Mouse (Mus musculus) MEL (cell line): Measurements from ENCODE around the gene Pdss2. TPM values are rescaled to one million over a fixed set of nuclear protein-coding genes. Genes with fewer than 3 reads are reported as not detected.

Experiments
- DNase-seq: peaks from one replicate; pipeline ENCODE4 v3.0.0; 2011; ENCODE audit warnings: low read depth, low spot score
- H3K27ac ChIP-seq: 2 replicates; pipeline ENCODE4 v1.5.1; 2012; ENCODE audit warnings: low read depth, mild to moderate bottlenecking, control low read depth, low read length, moderate library complexity; ENCODE audit not compliant: control insufficient read depth
- H3K27me3 ChIP-seq, 2 experiments: fragments of 150-350 bp in 1 of 2; sonication (generic) in 1 of 2; 2 replicates each; pipeline ENCODE4 v1.6.1; 2012; ENCODE audit warnings: low read length in 2 of 2, mild to moderate bottlenecking in 2 of 2, improper control_type of control experiment in 1 of 2, moderate library complexity in 1 of 2; ENCODE audit not compliant: insufficient read depth in 2 of 2, control insufficient read depth in 1 of 2
- H3K36me3 ChIP-seq, 2 experiments: 2 replicates each; pipeline ENCODE4 v1.6.1; 2012 to 2014; ENCODE audit warnings: low read length in 2 of 2, improper control_type of control experiment in 1 of 2, inconsistent platforms in 1 of 2, mild to moderate bottlenecking in 1 of 2; ENCODE audit not compliant: insufficient read depth in 2 of 2, control insufficient read depth in 1 of 2
- H3K4me1 ChIP-seq, 2 experiments: fragments of 150-350 bp in 1 of 2; sonication (generic) in 1 of 2; 2 replicates each; pipeline ENCODE4 v1.6.1; 2012; ENCODE audit warnings: low read length in 2 of 2, improper control_type of control experiment in 1 of 2, mild to moderate bottlenecking in 1 of 2; ENCODE audit not compliant: insufficient read depth in 2 of 2, control insufficient read depth in 1 of 2
- H3K4me3 ChIP-seq, 2 experiments: fragments of 150-350 bp in 1 of 2; sonication (generic) in 1 of 2; 2 replicates each; pipeline ENCODE4 v1.5.1; 2012; ENCODE audit warnings: low read depth in 2 of 2, low read length in 2 of 2, mild to moderate bottlenecking in 2 of 2, moderate library complexity in 2 of 2, control low read depth in 1 of 2, improper control_type of control experiment in 1 of 2; ENCODE audit not compliant: control insufficient read depth in 1 of 2, insufficient read depth in 1 of 2
- H3K79me2 ChIP-seq: 2 replicates; pipeline ENCODE4 v1.6.1; 2012; ENCODE audit warnings: mild to moderate bottlenecking, low read length, moderate library complexity; ENCODE audit not compliant: control insufficient read depth, poor library complexity, insufficient read depth
- H3K9ac ChIP-seq: 2 replicates; pipeline ENCODE4 v1.6.1; 2012; ENCODE audit warnings: low read depth, mild to moderate bottlenecking, control low read depth, low read length, moderate library complexity; ENCODE audit not compliant: control insufficient read depth, poor library complexity, severe bottlenecking
- H3K9me3 ChIP-seq: fragments of 150-350 bp; sonication (generic); replicated peaks from 2 replicates; pipeline ENCODE4 v1.6.1; 2012; ENCODE audit warnings: mild to moderate bottlenecking, low read length, improper control_type of control experiment, moderate library complexity; ENCODE audit not compliant: insufficient read depth
- CHD1 ChIP-seq: IDR thresholded peaks from 2 replicates; pipeline ENCODE4 v1.6.1; 2012; ENCODE audit warnings: low read depth, mild to moderate bottlenecking, inconsistent platforms, low read length, improper control_type of control experiment
- CHD2 ChIP-seq: IDR thresholded peaks from 2 replicates; pipeline ENCODE4 v1.6.1; 2011; ENCODE audit warnings: low read length, improper control_type of control experiment
- E2F4 ChIP-seq: IDR thresholded peaks from 2 replicates; pipeline ENCODE4 v1.6.1; 2011; ENCODE audit warnings: low read depth, low read length, improper control_type of control experiment, borderline replicate concordance
- GABPA ChIP-seq: IDR thresholded peaks from 2 replicates; pipeline ENCODE4 v1.6.1; 2012; ENCODE audit warnings: low read depth, mild to moderate bottlenecking, inconsistent platforms, low read length, improper control_type of control experiment, moderate library complexity
- GATA1 ChIP-seq: IDR thresholded peaks from 2 replicates; pipeline ENCODE4 v1.6.1; 2011; ENCODE audit warnings: low read depth, low read length, improper control_type of control experiment
- KAT2A ChIP-seq: conservative IDR thresholded peaks from 2 replicates; pipeline ENCODE4 v1.6.1; 2012; ENCODE audit warnings: low read depth, low read length, improper control_type of control experiment, inconsistent platforms
- MAFK ChIP-seq: IDR thresholded peaks from 2 replicates; pipeline ENCODE4 v1.6.1; 2011; ENCODE audit warnings: low read depth, mild to moderate bottlenecking, low read length, improper control_type of control experiment, borderline replicate concordance
- MXI1 ChIP-seq: IDR thresholded peaks from 2 replicates; pipeline ENCODE4 v1.6.1; 2011; ENCODE audit warnings: mild to moderate bottlenecking, low read depth, low read length, improper control_type of control experiment
- NELFE ChIP-seq: IDR thresholded peaks from 2 replicates; pipeline ENCODE4 v1.6.1; 2011; ENCODE audit warnings: low read depth, low read length, improper control_type of control experiment
- NRF1 ChIP-seq: IDR thresholded peaks from 2 replicates; pipeline ENCODE4 v1.6.1; 2014; ENCODE audit warnings: low read depth, mild to moderate bottlenecking, inconsistent platforms, low read length, improper control_type of control experiment, moderate library complexity; ENCODE audit not compliant: poor library complexity, insufficient read depth, severe bottlenecking
- POLR2A ChIP-seq, 2 experiments: IDR thresholded peaks; 2 replicates each; pipeline ENCODE4 v1.6.1; 2011 to 2012; ENCODE audit warnings: low read length in 2 of 2, mild to moderate bottlenecking in 2 of 2, control low read depth in 1 of 2, improper control_type of control experiment in 1 of 2, low read depth in 1 of 2, moderate library complexity in 1 of 2; ENCODE audit not compliant: control insufficient read depth in 1 of 2, insufficient read depth in 1 of 2, poor library complexity in 1 of 2
- POLR2AphosphoS2 ChIP-seq: IDR thresholded peaks from 2 replicates; pipeline ENCODE4 v1.6.1; 2011; ENCODE audit warnings: low read length, improper control_type of control experiment
- POLR2AphosphoS5 ChIP-seq: IDR thresholded peaks from 2 replicates; pipeline ENCODE4 v1.6.1; 2012; ENCODE audit warnings: low read depth, borderline replicate concordance, mild to moderate bottlenecking, inconsistent platforms, low read length, moderate library complexity, mixed read lengths
- RAD21 ChIP-seq: IDR thresholded peaks from 2 replicates; pipeline ENCODE4 v1.6.1; 2011; ENCODE audit warnings: mild to moderate bottlenecking, low read depth, low read length, improper control_type of control experiment
- RCOR1 ChIP-seq: IDR thresholded peaks from 2 replicates; pipeline ENCODE4 v1.6.1; 2012; ENCODE audit warnings: low read depth, mild to moderate bottlenecking, inconsistent platforms, low read length, improper control_type of control experiment
- SIN3A ChIP-seq: IDR thresholded peaks from 2 replicates; pipeline ENCODE4 v1.6.1; 2012; ENCODE audit warnings: low read length, improper control_type of control experiment, inconsistent platforms
- SMC3 ChIP-seq: IDR thresholded peaks from 2 replicates; pipeline ENCODE4 v1.6.1; 2011; ENCODE audit warnings: low read depth, low read length, improper control_type of control experiment
- TAL1 ChIP-seq: IDR thresholded peaks from 2 replicates; pipeline ENCODE4 v1.6.1; 2012; ENCODE audit warnings: mild to moderate bottlenecking, inconsistent platforms, low read length, moderate library complexity, mixed read lengths
- TBP ChIP-seq: IDR thresholded peaks from 2 replicates; pipeline ENCODE4 v1.8.0; 2011; ENCODE audit warnings: low read depth, low read length, improper control_type of control experiment
- TCF12 ChIP-seq: IDR thresholded peaks from 2 replicates; pipeline ENCODE4 v1.6.1; 2014; ENCODE audit warnings: low read depth, mild to moderate bottlenecking, inconsistent platforms, low read length, improper control_type of control experiment, moderate library complexity
- UBTF ChIP-seq: IDR thresholded peaks from 2 replicates; pipeline ENCODE4 v1.6.1; 2012; ENCODE audit warnings: low read depth, mild to moderate bottlenecking, inconsistent platforms, low read length, improper control_type of control experiment, moderate library complexity, borderline replicate concordance; ENCODE audit not compliant: insufficient read depth
- USF1 ChIP-seq: IDR thresholded peaks from 2 replicates; pipeline ENCODE4 v1.6.1; 2014; ENCODE audit warnings: low read depth, mild to moderate bottlenecking, inconsistent platforms, low read length, improper control_type of control experiment, moderate library complexity
- USF2 ChIP-seq, 2 experiments: IDR thresholded peaks; 2 replicates each; pipeline ENCODE4 v1.6.1; 2011 to 2012; ENCODE audit warnings: improper control_type of control experiment in 2 of 2, low read length in 2 of 2, borderline replicate concordance in 1 of 2, inconsistent platforms in 1 of 2, low read depth in 1 of 2, mild to moderate bottlenecking in 1 of 2; ENCODE audit not compliant: insufficient read depth in 1 of 2
- ZC3H11A ChIP-seq: IDR thresholded peaks from 2 replicates; pipeline ENCODE4 v1.6.1; 2012; ENCODE audit warnings: low read depth, mild to moderate bottlenecking, inconsistent platforms, low read length, improper control_type of control experiment
- ZKSCAN1 ChIP-seq: IDR thresholded peaks from 2 replicates; pipeline ENCODE4 v1.6.1; 2012; ENCODE audit warnings: low read depth, mild to moderate bottlenecking, inconsistent platforms, low read length, improper control_type of control experiment, moderate library complexity
- ZMIZ1 ChIP-seq: IDR thresholded peaks from 2 replicates; pipeline ENCODE4 v1.6.1; 2012; ENCODE audit warnings: low read depth, mild to moderate bottlenecking, inconsistent platforms, low read length, improper control_type of control experiment, moderate library complexity
- ZNF384 ChIP-seq: IDR thresholded peaks from 2 replicates; pipeline ENCODE4 v1.6.1; 2012; ENCODE audit warnings: low read depth, mild to moderate bottlenecking, inconsistent platforms, low read length, improper control_type of control experiment
- polyA plus RNA-seq, 2 experiments: library from polyadenylated mRNA; stranded (reverse) in 1 of 2; unstranded in 1 of 2; fragments of >175 nt in 1 of 2; fragments of >200 nt in 1 of 2; gene quantifications; 2 replicates each; pipeline versions ENCODE4 v1.2.1 to v1.2.4; 2012; ENCODE audit warnings: low replicate concordance in 2 of 2, low read depth in 1 of 2; ENCODE audit not compliant: insufficient read length in 2 of 2, insufficient read depth in 1 of 2, missing spikeins in 1 of 2
- total RNA-seq: library from RNA; depleted of rRNA; stranded (reverse); fragments of 300-350 nt; gene quantifications from 2 replicates; pipeline ENCODE4 v1.2.3, GENCODE M21; 2012

Gene Pdss2
- total and polyA plus RNA-seq, 3 experiments, result 14.3 to 14.8 TPM; not detected in 1

GRCm38 (mm10) chr10:43279637-43280288 lies 58.5 kb downstream of the Pdss2 start (continued):
- TF ChIP-seq MAFK, result no peak
- no peak for TF ChIP-seq GATA1

GRCm38 (mm10) chr10:43285541-43285940 lies 64.3 kb downstream of the Pdss2 start:
- Histone ChIP-seq H3K4me1 (peaks cover 0 to 3% of the 10 kb centered on the region in 2 experiments; a peak in 3 of 4 replicates), H3K4me3 (no peak overlapping the region), H3K79me2 (no peaks in the 10 kb centered on the region), H3K27me3 (no peaks in the 10 kb centered on the region), H3K9ac (no peak overlapping the region), H3K9me3 (no peaks in the 10 kb centered on the region), H3K36me3 (peaks cover 0 to 2% of the 10 kb centered on the region in 2 experiments; a peak in 1 of 4 replicates), H3K27ac (no peak overlapping the region)
- TF ChIP-seq RCOR1, result no peak
- TF ChIP-seq POLR2A (IDR thresholded peaks at IDR 0.05; ENCODE audit: control insufficient read depth in 1 of 2, insufficient read depth in 1 of 2, low read depth in 1 of 2, low read length in 2 of 2, poor library complexity in 1 of 2), result no peak
- no peak for TF ChIP-seq ZKSCAN1
- no peak for TF ChIP-seq POLR2AphosphoS2
- no peak for TF ChIP-seq TCF12
- TF ChIP-seq MAFK, result no peak
- TF ChIP-seq UBTF, result no peak
- no peak for TF ChIP-seq NELFE
- no peak for TF ChIP-seq USF1
- no peak for TF ChIP-seq TAL1
- TF ChIP-seq CHD1, result no peak
- no peak for TF ChIP-seq SMC3
- no peak for TF ChIP-seq GABPA
- DNase-seq, result no peak

- H3K27me3 ChIP-seq, result no peaks in the 10 kb centered on the region
- no peaks in the 10 kb centered on the region for H3K79me2 ChIP-seq
- peak overlapping the region; percentile 23; the same call in 1 of the 2 replicates for H3K27ac ChIP-seq
- peaks cover 2 to 13% of the 10 kb centered on the region in 2 experiments; a peak in 3 of 4 replicates for H3K4me1 ChIP-seq
- H3K9ac ChIP-seq, result no peak overlapping the region
- H3K36me3 ChIP-seq, result peaks cover 0 to 13% of the 10 kb centered on the region in 2 experiments; a peak in 2 of 4 replicates
- peak; percentile 62 for DNase-seq
- H3K9me3 ChIP-seq, result no peaks in the 10 kb centered on the region
- no peak overlapping the region for H3K4me3 ChIP-seq
- TF ChIP-seq MXI1 (no peak), E2F4 (no peak), ZC3H11A (no peak), RAD21 (no peak), TAL1 (peak; percentile 70), POLR2A (IDR thresholded peaks at IDR 0.05; ENCODE audit: control insufficient read depth in 1 of 2, insufficient read depth in 1 of 2, low read depth in 1 of 2, low read length in 2 of 2, poor library complexity in 1 of 2) (no peak), ZMIZ1 (no peak), ZNF384 (no peak), NRF1 (no peak), TBP (no peak), SIN3A (no peak; the same call in 1 of the 2 replicates), CHD2 (no peak), USF2 (IDR thresholded peaks at IDR 0.05; ENCODE audit: borderline replicate concordance in 1 of 2, insufficient read depth in 1 of 2, low read depth in 1 of 2, low read length in 2 of 2) (no peak), KAT2A (no peak), CHD1 (no peak), UBTF (no peak), POLR2AphosphoS5 (no peak), USF1 (no peak), ZKSCAN1 (no peak)
Observed at GRCm38 (mm10) chr10:43290638-43291230, 69.4 kb downstream of the Pdss2 start.
